Mouse (Mus musculus): ENCODE measurements around the gene Csnk2b. TPM values are rescaled to one million over a fixed set of nuclear protein-coding genes. Genes with fewer than 3 reads are reported as not detected.
A peak's percentile ranks its signal among the peaks of the same experiment; 100 is the strongest.

The Csnk2b gene
- polyA plus RNA-seq (2012; rRNA removed) = 79.2 and 106 TPM in 2 replicates
- 127 and 142 TPM in 2 replicates for polyA plus RNA-seq (2014; fragmentation: Nextera tagmentation; extraction: Ambion mirVana)

DNA sequence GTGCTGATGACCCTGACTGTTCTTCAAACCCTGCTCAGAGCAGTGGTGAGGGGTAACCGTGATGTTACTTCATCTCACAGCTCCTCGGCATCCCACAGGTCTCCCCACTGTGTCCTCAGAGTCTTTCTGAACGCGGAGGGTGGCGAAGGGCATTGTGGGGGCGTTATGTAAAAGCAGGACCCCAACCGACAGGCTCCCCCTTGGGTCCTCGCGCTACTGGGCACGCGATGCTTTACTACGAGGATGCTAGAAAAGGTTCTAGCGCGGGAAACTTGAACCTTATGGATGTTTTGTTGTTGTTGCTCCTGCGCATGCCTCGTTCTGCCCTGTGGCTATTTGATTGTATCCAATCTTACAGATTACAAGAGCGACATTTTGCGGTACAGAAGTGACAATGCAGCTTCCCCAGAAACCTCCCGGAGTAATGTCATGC is at the start of gene Csnk2b:
TSS of gene Csnk2b (minus strand) at position 183 of the 433 bp plus-strand sequence.
- ATAC-seq (ENCODE audit: insufficient read depth) = no peak; the same call in 1 of the 2 replicates
- WGBS (ENCODE audit: insufficient replicate concordance) = under 1% methylated on average over 19 of the region's 19 CpGs
- peak within 1 kb of the TSS; percentile 98 for H3K4me2 ChIP-seq (ENCODE audit: low read depth)
- peaks cover 32% of the 10 kb centered on the region for H3K36me3 ChIP-seq (replicated peaks; ENCODE audit: control insufficient read depth, insufficient read depth, low read depth)
- peaks cover 14 to 16% of the 10 kb centered on the region in 2 experiments for H3K4me1 ChIP-seq (replicated peaks; ENCODE audit: control insufficient read depth in 2 of 2, insufficient read depth in 2 of 2, low read length in 1 of 2)
- peak within 1 kb of the TSS; percentile 84 to 85 for H3K4me3 ChIP-seq (ENCODE audit: insufficient read depth in 1 of 2, low read depth in 2 of 2, low read length in 2 of 2)
- peak; percentile 32; the same call in 1 of the 2 replicates for TF ChIP-seq CTCF (IDR thresholded peaks at IDR 0.05; ENCODE audit: low read depth)
- no peak for TF ChIP-seq EP300 (IDR thresholded peaks at IDR 0.05; ENCODE audit: low read depth)
- DNase-seq (ENCODE audit: low read depth in 3 of 3, low spot score in 3 of 3) = peak; percentile 41 to 45 (median 44)
- H3K27me3 ChIP-seq (ENCODE audit: control insufficient read depth, insufficient read depth, low read length) = no peaks in the 10 kb centered on the region
- peak within 1 kb of the TSS; percentile 90 for H3K27ac ChIP-seq
- peak within 1 kb of the TSS; percentile 92 for H3K9ac ChIP-seq (replicated peaks)
- no peaks in the 10 kb centered on the region for H3K9me3 ChIP-seq (ENCODE audit: control insufficient read depth, low read length)

DNA sequence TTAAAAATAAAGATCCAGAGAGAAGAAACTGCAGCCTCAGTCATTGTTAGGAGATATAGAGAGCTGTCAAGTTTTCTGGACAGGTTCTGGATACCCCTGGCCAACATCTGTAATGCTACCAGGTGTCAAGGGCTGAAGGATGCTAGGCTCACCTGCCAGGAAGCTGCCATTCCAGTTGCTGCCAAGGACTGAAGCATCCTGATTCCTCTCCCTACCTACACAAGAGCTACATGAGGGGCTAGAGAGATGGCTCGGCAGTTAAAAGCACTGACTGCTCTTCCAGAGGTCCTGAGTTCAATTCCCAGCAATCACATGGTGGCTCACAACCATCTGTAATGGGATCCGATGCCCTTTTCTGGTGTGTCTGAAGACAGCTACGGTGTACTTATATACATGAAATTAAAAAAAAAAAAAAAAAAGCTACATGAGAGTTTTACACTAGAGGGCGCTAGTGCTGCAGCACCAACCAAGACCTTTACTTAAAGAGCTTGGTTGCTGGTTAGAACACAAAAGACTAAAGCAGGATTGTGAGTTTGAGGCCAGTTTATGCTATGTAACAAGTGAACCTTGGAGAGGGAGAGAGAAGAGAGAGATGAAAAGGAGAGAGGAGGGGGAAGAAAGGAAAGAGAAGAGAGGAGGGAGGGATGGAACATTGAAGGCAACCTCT is 46.8 kb upstream of the Csnk2b start:
- DNase-seq (ENCODE audit: low read depth in 3 of 3, low spot score in 3 of 3) (peak; percentile 49 to 61 (median 54)), ATAC-seq (ENCODE audit: insufficient read depth) (no peak)
- no peak overlapping the region for H3K4me2 ChIP-seq (ENCODE audit: low read depth)
- no peaks in the 10 kb centered on the region for H3K36me3 ChIP-seq (replicated peaks; ENCODE audit: control insufficient read depth, insufficient read depth, low read depth)
- H3K4me1 ChIP-seq (replicated peaks; ENCODE audit: control insufficient read depth in 2 of 2, insufficient read depth in 2 of 2, low read length in 1 of 2) = peaks cover 4 to 10% of the 10 kb centered on the region in 2 experiments
- no peaks in the 10 kb centered on the region for H3K27me3 ChIP-seq (ENCODE audit: control insufficient read depth, insufficient read depth, low read length)
- no peak overlapping the region for H3K27ac ChIP-seq
- 13% methylated on average over 4 of the region's 4 CpGs for WGBS (ENCODE audit: insufficient replicate concordance)
- H3K9me3 ChIP-seq (ENCODE audit: control insufficient read depth, low read length) = no peaks in the 10 kb centered on the region
- TF ChIP-seq CTCF (IDR thresholded peaks at IDR 0.05; ENCODE audit: low read depth) (peak; percentile 70), EP300 (IDR thresholded peaks at IDR 0.05; ENCODE audit: low read depth) (no peak)
- no peak overlapping the region; the same call in 1 of the 2 replicates for H3K9ac ChIP-seq (replicated peaks)
- no peak overlapping the region for H3K4me3 ChIP-seq (ENCODE audit: insufficient read depth in 1 of 2, low read depth in 2 of 2, low read length in 2 of 2)

DNA sequence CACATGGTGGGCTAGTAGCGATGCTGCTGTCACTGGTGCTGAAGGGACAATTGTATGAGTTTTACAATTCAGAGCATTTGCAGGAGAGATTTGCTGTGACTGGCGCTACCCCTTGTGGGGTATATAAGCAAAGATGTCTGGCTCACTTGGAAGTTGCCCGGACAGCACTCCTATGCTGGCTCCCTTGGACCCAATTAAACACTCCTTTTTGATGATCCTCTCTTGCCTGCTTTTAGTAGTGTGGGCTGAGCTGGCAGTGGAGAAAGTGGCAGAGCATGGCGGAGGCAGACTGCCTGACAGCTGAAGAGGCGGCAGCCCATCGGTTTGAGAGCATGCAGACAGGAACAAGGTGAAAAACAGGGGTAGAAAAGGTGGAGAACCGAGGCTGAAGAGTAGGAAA is 45.9 kb upstream of the Csnk2b start:
- ATAC-seq (ENCODE audit: insufficient read depth) = no peak
- no peaks in the 10 kb centered on the region for H3K27me3 ChIP-seq (ENCODE audit: control insufficient read depth, insufficient read depth, low read length)
- WGBS (ENCODE audit: insufficient replicate concordance) = 66% methylated on average over 7 of the region's 7 CpGs
- no peak overlapping the region for H3K27ac ChIP-seq
- no peak overlapping the region for H3K4me2 ChIP-seq (ENCODE audit: low read depth)
- no peak overlapping the region for H3K4me3 ChIP-seq (ENCODE audit: insufficient read depth in 1 of 2, low read depth in 2 of 2, low read length in 2 of 2)
- no peak for DNase-seq (ENCODE audit: low read depth in 3 of 3, low spot score in 3 of 3)
- H3K4me1 ChIP-seq (replicated peaks; ENCODE audit: control insufficient read depth in 2 of 2, insufficient read depth in 2 of 2, low read length in 1 of 2) = peaks cover 4 to 13% of the 10 kb centered on the region in 2 experiments
- H3K9ac ChIP-seq (replicated peaks) = no peak overlapping the region
- H3K9me3 ChIP-seq (ENCODE audit: control insufficient read depth, low read length) = no peaks in the 10 kb centered on the region
- H3K36me3 ChIP-seq (replicated peaks; ENCODE audit: control insufficient read depth, insufficient read depth, low read depth) = no peaks in the 10 kb centered on the region; the same call in 1 of the 2 replicates
- TF ChIP-seq EP300 (IDR thresholded peaks at IDR 0.05; ENCODE audit: low read depth) (no peak), CTCF (IDR thresholded peaks at IDR 0.05; ENCODE audit: low read depth) (no peak)

GRCm38 (mm10) chr17:35166352-35167035 is 44.6 kb upstream of the Csnk2b start:
- 67% methylated on average over 8 of the region's 8 CpGs for WGBS (ENCODE audit: insufficient replicate concordance)
- Histone ChIP-seq H3K9me3 (ENCODE audit: control insufficient read depth, low read length) (no peaks in the 10 kb centered on the region), H3K36me3 (replicated peaks; ENCODE audit: control insufficient read depth, insufficient read depth, low read depth) (peaks cover 8% of the 10 kb centered on the region), H3K4me2 (ENCODE audit: low read depth) (no peak overlapping the region), H3K9ac (replicated peaks) (no peak overlapping the region), H3K27me3 (ENCODE audit: control insufficient read depth, insufficient read depth, low read length) (no peaks in the 10 kb centered on the region), H3K4me3 (ENCODE audit: insufficient read depth in 1 of 2, low read depth in 2 of 2, low read length in 2 of 2) (no peak overlapping the region), H3K27ac (no peak overlapping the region), H3K4me1 (replicated peaks; ENCODE audit: control insufficient read depth in 2 of 2, insufficient read depth in 2 of 2, low read length in 1 of 2) (peaks cover 4 to 21% of the 10 kb centered on the region in 2 experiments)
- TF ChIP-seq EP300 (IDR thresholded peaks at IDR 0.05; ENCODE audit: low read depth) = no peak
- peak; percentile 75 for TF ChIP-seq CTCF (IDR thresholded peaks at IDR 0.05; ENCODE audit: low read depth)
- ATAC-seq (ENCODE audit: insufficient read depth) (no peak), DNase-seq (ENCODE audit: low read depth in 3 of 3, low spot score in 3 of 3) (peak; percentile 61 to 79 (median 65))
